Mouse (Mus musculus) gonadal fat pad, adult 2 months (tissue): ENCODE results near the gene Oasl2. TPM values are rescaled to one million over a fixed set of nuclear protein-coding genes. Genes with fewer than 3 reads are reported as not detected.
A peak's percentile ranks its signal among the peaks of the same experiment; 100 is the strongest.
"Not testable (repeated sequence)": the region's sequence is repeated elsewhere in the genome, so short reads cannot be mapped to it uniquely, and the experiment has no call there.

Experiments used
- DNase-seq: peaks from one replicate; pipeline ENCODE4 v3.0.0-alpha.2; 2012; ENCODE audit warnings: low read depth
- polyA plus RNA-seq: library from polyadenylated mRNA; depleted of rRNA; stranded (reverse); fragments of >200 nt; gene quantifications from 2 replicates; pipeline ENCODE4 v1.2.3, GENCODE M21; 2012

Gene Oasl2
- polyA plus RNA-seq, 1 experiment, result 10.1 TPM

GRCm38 (mm10) chr5:114914855-114915254, 18.1 kb downstream of the Oasl2 start:
- no peak for DNase-seq

GRCm38 (mm10) chr5:114915854-114916253, 19.1 kb downstream of the Oasl2 start:
- no peak for DNase-seq

DNA sequence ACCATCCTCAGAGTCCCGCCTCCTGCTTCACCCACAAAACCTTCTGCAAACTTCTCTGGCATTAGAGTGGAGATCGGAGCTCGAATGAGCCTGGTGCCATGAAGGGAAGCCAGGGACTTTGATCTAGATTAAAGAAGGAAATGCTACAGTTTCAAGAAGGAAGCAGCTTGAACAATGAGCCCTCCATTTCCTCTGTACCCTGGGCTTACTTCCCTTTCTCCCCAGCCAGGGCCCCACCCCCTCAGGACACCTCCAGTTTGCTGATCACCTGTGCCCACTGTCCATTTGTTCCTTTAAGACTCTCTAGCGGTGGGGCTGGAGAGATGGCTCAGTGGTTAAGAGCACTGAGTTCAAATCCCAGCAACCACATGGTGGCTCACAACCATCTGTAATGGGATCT, 20.0 kb downstream of the Oasl2 start:
- no peak for DNase-seq

DNA sequence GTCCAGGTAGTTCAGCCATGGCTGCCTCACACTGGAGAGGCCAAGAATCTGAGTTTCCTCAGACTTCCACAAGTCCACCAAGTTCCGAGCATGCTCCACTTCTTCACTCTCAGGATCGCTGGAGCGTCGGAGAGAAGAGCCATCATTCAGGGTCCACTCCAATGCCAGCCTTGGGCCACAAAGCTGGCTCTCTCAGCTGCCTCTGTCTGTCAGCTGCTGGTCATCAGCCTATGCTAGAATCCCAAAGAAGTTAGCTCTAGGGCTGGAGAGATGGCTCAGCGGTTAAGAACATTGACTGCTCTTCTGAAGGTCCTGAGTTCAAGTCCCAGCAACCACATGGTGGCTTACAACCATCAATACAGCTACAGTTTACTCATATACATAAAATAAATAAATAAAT, 20.6 kb downstream of the Oasl2 start:
- not testable (repeated sequence) for DNase-seq

- DNase-seq, result no peak
These were observed 25.0 kb downstream of the Oasl2 start for GRCm38 (mm10) chr5:114921551-114922365.

GRCm38 (mm10) chr5:114922366-114922731, 25.6 kb downstream of the Oasl2 start:
- DNase-seq, result no peak

GRCm38 (mm10) chr5:114922998-114923473, 26.3 kb downstream of the Oasl2 start, which contains the start of gene Oasl1:
Gene Oasl1 (plus strand): TSS chr5:114923240.
- no peak for DNase-seq

- no peak for DNase-seq
These were observed 29.5 kb downstream of the Oasl2 start for GRCm38 (mm10) chr5:114926153-114926684.

DNA sequence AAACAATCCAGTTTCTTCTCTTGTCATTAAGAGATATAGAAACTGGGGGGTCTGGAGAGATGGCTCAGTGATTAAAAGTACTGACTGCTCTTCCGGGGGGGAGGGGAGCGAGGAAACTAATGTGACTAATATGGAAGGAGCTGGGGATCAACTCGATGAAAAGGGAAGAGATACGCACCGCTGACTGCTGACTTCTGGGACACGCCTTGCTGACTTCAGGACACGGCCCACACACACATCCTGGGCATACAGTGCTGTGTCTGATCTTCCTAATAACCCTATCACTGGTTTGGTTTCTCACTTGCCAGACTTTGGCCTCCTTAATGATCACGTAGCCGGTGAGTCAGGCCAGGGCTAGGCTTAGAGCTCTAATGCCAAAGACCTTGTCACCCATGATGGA, 30.0 kb downstream of the Oasl2 start:
- DNase-seq, result no peak

GRCm38 (mm10) chr5:114931626-114932025, 34.9 kb downstream of the Oasl2 start:
- DNase-seq, result no peak

DNA sequence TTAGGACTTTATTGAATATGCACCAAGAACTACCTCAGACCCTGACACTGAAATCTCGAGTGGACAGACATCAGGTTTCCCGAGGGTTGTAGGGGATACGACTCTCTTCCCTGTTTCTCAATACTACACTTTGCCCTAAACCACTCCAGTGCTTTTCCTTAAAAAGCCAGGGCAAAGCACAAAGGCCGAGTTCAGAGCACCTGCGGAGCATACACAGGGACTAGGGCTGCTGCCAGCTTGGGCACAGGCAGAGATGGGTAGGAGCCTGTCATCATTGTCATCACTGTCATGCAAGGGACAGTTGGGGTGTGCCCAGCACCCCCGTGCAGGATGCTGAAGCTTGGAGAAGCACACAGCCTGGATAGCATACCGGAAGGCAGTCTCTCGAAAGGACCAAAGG, 36.5 kb downstream of the Oasl2 start:
- no peak for DNase-seq

GRCm38 (mm10) chr5:114935838-114936237, 39.1 kb downstream of the Oasl2 start:
- DNase-seq, result no peak

DNA sequence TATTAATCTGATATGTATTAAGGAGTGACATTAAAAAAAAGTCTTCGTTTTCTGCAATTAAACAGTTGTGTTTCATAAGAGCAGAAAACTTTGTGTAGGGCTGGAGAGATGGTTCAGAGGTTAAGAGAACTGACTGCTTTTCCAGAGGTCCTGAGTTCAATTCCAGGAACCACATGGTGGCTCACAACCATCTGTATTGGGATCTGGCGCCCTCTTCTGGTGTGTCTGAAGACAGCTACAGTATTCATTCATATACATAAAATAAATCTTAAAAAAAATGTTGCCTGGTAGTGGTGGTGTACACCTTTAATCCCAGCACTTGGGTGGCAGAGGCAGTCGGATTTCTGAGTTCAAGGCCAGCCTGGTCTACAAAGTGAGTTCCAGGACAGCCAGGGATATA, 44.4 kb downstream of the Oasl2 start:
- not testable (repeated sequence) for DNase-seq

DNA sequence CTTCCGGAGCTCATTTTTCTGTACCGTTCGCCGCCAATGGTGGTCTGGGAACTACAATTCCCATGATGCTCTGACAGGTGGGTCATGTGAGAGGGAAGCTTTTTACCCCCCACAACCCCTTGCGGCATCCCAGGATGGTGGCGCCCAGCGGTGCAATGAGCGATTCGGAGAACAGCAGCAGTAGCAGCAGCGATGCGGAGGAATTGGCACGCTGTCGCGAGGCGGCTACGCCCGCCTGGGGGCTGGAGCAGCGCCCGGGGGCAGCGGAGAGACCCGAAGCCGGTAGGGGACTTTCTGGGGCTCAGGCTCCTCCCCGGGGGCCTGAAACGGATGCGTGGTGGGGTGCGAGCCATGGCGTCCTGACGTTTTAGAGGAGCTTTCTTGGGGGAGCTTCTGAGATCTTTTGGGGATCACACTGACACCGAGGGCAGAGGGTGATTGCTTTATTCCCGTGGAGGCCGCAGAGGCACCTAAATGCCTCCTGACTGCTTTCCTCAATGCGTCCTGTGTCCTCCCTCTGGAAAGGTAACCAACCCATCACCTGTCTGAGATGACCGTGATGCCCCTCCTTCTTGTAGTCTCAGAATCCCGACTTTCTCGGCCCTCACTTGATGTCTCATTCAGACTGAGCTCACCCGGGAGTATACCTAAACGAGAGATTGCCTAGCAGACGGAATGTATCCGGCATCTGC, 45.5 kb downstream of the Oasl2 start, which contains the start of gene 2210016L21Rik:
Gene 2210016L21Rik (plus strand): TSS at position 85 of the 692 bp plus-strand sequence.
- peak; percentile 22 for DNase-seq

DNA sequence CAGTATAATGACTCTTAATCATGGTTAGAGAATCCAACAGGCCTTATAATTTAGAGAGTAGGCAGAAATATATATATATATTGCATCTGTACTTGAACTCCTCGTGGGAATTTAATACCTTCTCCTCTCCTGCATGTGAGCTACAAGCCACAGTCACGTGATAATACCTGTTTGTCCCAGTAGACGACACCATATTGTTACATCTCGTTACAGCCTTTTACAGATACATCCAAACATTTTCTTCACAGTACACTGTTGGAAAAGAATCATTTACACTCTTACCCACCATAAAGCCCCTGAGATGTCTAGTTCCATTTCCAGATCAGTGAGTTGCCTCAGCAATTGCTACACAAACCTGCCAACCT, 46.0 kb downstream of the Oasl2 start:
- no peak for DNase-seq

GRCm38 (mm10) chr5:114945072-114945471, 48.3 kb downstream of the Oasl2 start:
- no peak for DNase-seq

- DNase-seq, result no peak
These were observed 52.2 kb downstream of the Oasl2 start for GRCm38 (mm10) chr5:114948891-114949290.

GRCm38 (mm10) chr5:114949316-114949715, 52.6 kb downstream of the Oasl2 start:
- DNase-seq, result no peak

DNA sequence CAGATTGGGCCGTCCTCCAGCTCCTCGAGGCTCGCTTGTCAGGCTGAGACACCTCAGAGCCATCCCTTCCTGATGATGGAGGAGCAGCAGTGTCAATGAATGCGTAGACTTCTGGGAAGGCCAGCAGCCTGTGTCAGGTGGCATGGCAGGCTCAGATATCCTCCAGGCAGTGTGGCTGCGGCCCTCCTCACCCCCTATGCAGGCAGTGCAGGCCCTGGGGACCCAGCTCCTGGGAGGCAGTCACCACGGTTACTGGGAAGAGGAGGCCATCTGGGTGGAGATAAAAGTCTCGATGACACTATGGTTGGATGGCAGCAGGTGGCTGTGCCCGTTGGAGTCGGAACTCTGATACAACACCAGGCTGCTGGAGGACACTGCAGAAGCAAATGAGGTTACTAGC, 53.1 kb downstream of the Oasl2 start:
- DNase-seq, result no peak

DNA sequence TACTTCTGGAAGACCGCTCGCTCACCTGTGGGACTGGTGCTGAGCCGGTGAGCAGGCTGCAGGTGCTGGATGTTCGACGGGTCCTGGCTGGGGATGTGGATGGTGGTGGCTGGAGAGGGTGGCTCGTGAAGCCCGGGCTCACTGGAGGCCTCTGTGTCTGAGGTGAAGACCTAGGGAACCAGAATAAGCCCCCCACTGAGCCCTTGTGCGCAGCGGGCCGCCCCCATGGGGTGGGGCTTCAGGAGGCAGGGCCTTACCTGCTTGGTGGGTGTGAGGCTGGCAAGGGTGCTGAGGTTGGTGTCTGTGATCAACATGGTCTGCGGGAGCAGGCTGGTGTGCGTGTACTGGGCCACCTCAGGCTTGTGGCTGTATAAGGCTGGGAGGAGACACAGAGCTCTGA, 53.9 kb downstream of the Oasl2 start:
- DNase-seq, result no peak

- no peak for DNase-seq
These were observed 54.6 kb downstream of the Oasl2 start for GRCm38 (mm10) chr5:114951279-114951880.

DNA sequence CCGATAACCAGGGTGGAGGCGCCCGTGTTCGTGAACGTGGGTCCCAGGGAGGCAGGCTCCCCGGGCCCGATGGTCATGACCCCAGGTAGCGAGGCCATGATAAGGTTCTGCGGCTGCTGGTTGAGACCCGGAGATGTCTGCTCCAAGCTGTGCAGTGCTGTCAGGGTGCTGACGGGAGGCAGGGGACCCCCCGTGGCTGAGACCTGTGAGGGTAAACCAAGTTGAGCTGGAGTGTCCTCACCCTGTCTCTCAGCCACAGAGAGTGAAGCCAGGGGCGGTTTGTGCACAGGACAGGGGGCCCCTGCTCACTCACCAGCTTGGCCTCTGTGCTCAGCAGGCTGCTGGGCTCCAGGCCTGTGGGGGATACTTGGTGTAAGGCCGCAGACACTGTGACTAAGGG, 56.6 kb downstream of the Oasl2 start:
- DNase-seq, result no peak
